Mouse (Mus musculus) limb, embryonic 11.5 days (tissue): ENCODE measurements around the gene Cdc42bpb. TPM values are rescaled to one million over a fixed set of nuclear protein-coding genes. Genes with fewer than 3 reads are reported as not detected.

Source experiments
- ATAC-seq: fragments of 200-750 bp; cut with Nextera tagmentation; 2 replicates; pipeline ENCODE4 v1.8.0; 2017; ENCODE audit warnings: low read depth; ENCODE audit not compliant: insufficient number of reproducible peaks, low FRiP score, low TSS enrichment
- DNase-seq: peaks from one replicate; pipeline ENCODE4 v3.0.0-alpha.2; 2015; ENCODE audit warnings: low spot score
- H3K27ac ChIP-seq: fragments of 300-500 bp; sonication (generic); replicated peaks from 2 replicates; pipeline ENCODE4 v1.5.1; 2014; ENCODE audit warnings: low read depth, mild to moderate bottlenecking, low read length
- H3K27me3 ChIP-seq: fragments of 300-500 bp; sonication (generic); 2 replicates; pipeline ENCODE4 v1.6.1; 2014; ENCODE audit warnings: mild to moderate bottlenecking, low read length, mixed read lengths; ENCODE audit not compliant: control insufficient read depth, insufficient read depth
- H3K36me3 ChIP-seq: fragments of 300-500 bp; sonication (generic); 2 replicates; pipeline ENCODE4 v1.6.1; 2014; ENCODE audit warnings: mild to moderate bottlenecking, low read length, moderate library complexity, mixed read lengths; ENCODE audit not compliant: control insufficient read depth, insufficient read depth
- H3K4me1 ChIP-seq: fragments of 300-500 bp; sonication (generic); 2 replicates; pipeline ENCODE4 v1.6.1; 2014; ENCODE audit warnings: low read length, mixed read lengths; ENCODE audit not compliant: control insufficient read depth, insufficient read depth
- H3K4me2 ChIP-seq: fragments of 300-500 bp; sonication (generic); 2 replicates; pipeline ENCODE4 v1.6.1; 2014; ENCODE audit warnings: low read depth, mild to moderate bottlenecking, moderate library complexity; ENCODE audit not compliant: severe bottlenecking
- H3K4me3 ChIP-seq: fragments of 300-500 bp; sonication (generic); 2 replicates; pipeline ENCODE4 v1.5.1; 2014; ENCODE audit warnings: low read depth, low read length
- H3K9ac ChIP-seq: fragments of 300-500 bp; sonication (generic); 2 replicates; pipeline ENCODE4 v1.6.1; 2014; ENCODE audit warnings: mild to moderate bottlenecking, low read length
- H3K9me3 ChIP-seq: fragments of 300-500 bp; sonication (generic); 2 replicates; pipeline ENCODE4 v1.6.1; 2016; ENCODE audit warnings: low read length; ENCODE audit not compliant: control insufficient read depth
- WGBS: fragments of 180-500 bp; shearing (Covaris S2); extraction: QIAGEN DNeasy Blood & Tissue Kit; methylation state at CpG from one replicate; pipeline ENCODE4 v1.1.7; 2014; 5-methylcytosine and 5-hydroxymethylcytosine counted together
- polyA plus RNA-seq: library from polyadenylated mRNA; unstranded; fragments of >200 nt; fragmentation: Nextera tagmentation; extraction: Ambion mirVana; gene quantifications from 2 replicates; pipeline ENCODE4 v1.2.1, GENCODE M21; 2014

Cdc42bpb gene
- polyA plus RNA-seq, 1 experiment from 2014 or later = 30.4 TPM

GRCm38 (mm10) chr12:111325744-111326424, 51.6 kb downstream of the Cdc42bpb start:
- no peak overlapping the region for H3K9ac ChIP-seq
- H3K36me3 ChIP-seq = peaks cover 21% of the 10 kb centered on the region
- H3K27ac ChIP-seq = no peak overlapping the region
- H3K4me1 ChIP-seq = no peaks in the 10 kb centered on the region
- no peaks in the 10 kb centered on the region for H3K27me3 ChIP-seq
- H3K4me2 ChIP-seq = no peak overlapping the region
- no peak for ATAC-seq
- 94% methylated on average over 18 of the region's 18 CpGs for WGBS
- no peak overlapping the region for H3K4me3 ChIP-seq
- no peaks in the 10 kb centered on the region for H3K9me3 ChIP-seq
- no peak for DNase-seq

DNA sequence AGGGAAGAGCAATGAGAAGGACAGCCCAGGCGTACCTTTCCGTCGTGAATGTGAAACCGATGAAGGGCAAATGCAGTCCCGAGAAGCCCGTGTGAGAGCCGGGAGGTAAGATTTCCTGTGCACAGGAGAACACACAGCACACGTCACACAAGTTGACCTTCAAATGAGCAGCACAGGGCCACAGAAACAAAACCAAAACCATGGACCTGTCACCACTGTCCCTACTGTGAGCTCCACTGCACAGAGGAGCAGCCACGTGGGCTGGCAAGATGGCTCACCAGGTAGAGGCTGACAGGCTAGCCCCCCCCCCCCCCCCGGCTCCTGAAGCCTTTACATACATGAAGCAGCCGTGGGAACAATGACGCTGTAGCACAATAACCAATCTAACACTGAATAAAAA, 52.6 kb downstream of the Cdc42bpb start:
- Histone ChIP-seq H3K9me3 (no peaks in the 10 kb centered on the region), H3K36me3 (peaks cover 26% of the 10 kb centered on the region), H3K4me3 (no peak overlapping the region), H3K4me1 (no peaks in the 10 kb centered on the region), H3K27ac (no peak overlapping the region), H3K27me3 (no peaks in the 10 kb centered on the region), H3K9ac (no peak overlapping the region), H3K4me2 (no peak overlapping the region)
- 94% methylated on average over 12 of the region's 12 CpGs for WGBS
- DNase-seq = no peak
- ATAC-seq = no peak

- 91% methylated on average over 21 of the region's 21 CpGs for WGBS
- Histone ChIP-seq H3K36me3 (peaks cover 30% of the 10 kb centered on the region), H3K4me3 (no peak overlapping the region), H3K4me1 (no peaks in the 10 kb centered on the region), H3K27me3 (no peaks in the 10 kb centered on the region), H3K9me3 (no peaks in the 10 kb centered on the region), H3K9ac (no peak overlapping the region), H3K4me2 (no peak overlapping the region), H3K27ac (no peak overlapping the region)
- ATAC-seq = no peak
- no peak for DNase-seq
These were observed 53.0 kb downstream of the Cdc42bpb start for GRCm38 (mm10) chr12:111324536-111324935.

- DNase-seq (no peak), ATAC-seq (no peak)
- H3K9ac ChIP-seq = no peak overlapping the region
- H3K27me3 ChIP-seq = no peaks in the 10 kb centered on the region
- H3K36me3 ChIP-seq = peaks cover 30% of the 10 kb centered on the region
- H3K4me1 ChIP-seq = no peaks in the 10 kb centered on the region
- no peak overlapping the region for H3K4me3 ChIP-seq
- H3K4me2 ChIP-seq = no peak overlapping the region
- no peaks in the 10 kb centered on the region for H3K9me3 ChIP-seq
- 86% methylated on average over 4 of the region's 4 CpGs for WGBS
- no peak overlapping the region for H3K27ac ChIP-seq
These were observed 54.1 kb downstream of the Cdc42bpb start for GRCm38 (mm10) chr12:111323423-111323822.

DNA sequence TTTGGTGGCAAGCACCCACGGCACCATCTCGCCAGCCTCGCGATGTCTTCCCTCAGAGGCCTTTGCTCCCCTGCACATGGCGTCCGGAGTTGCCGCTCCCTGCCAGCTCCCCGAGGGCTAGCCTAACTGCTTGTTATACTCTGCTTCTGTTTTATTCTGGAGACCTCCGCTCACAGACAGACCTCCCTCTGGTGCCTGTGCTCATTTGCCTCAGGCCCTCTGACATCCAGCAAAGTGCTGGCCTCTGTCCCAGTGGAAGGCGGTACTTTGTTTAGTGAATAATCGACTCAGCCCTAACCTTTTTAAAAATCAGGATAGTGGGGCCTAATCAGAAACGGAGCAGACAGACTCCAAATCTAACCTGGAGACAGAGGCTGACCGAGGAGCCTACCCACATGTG, 55.7 kb downstream of the Cdc42bpb start:
- WGBS = 96% methylated on average over 13 of the region's 13 CpGs
- H3K4me2 ChIP-seq = no peak overlapping the region
- no peaks in the 10 kb centered on the region for H3K4me1 ChIP-seq
- no peak for DNase-seq
- ATAC-seq = no peak
- no peak overlapping the region for H3K9ac ChIP-seq
- no peaks in the 10 kb centered on the region for H3K27me3 ChIP-seq
- H3K27ac ChIP-seq = no peak overlapping the region
- no peaks in the 10 kb centered on the region for H3K9me3 ChIP-seq
- H3K36me3 ChIP-seq = peaks cover 37% of the 10 kb centered on the region
- H3K4me3 ChIP-seq = no peak overlapping the region

DNA sequence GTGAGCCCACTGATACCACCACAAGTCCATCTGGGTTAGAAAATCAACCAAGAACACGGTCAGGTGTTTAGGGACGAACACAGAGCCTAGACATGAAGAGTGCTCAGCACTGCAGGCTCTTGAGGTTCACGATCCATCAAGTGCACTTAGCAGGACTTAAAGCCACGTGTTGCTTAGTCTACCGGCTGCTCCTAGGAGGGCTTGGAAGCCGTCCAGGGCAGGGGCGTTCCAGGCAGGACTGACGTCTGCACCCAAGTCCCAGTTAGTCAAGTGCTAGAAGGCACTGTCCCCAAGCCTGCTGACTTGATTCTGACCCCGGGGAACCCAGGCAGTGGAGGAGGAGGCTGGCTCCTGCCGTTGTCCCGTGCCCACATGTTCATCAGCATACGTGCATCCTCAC, 57.0 kb downstream of the Cdc42bpb start:
- DNase-seq = no peak
- 93% methylated on average over 12 of the region's 12 CpGs for WGBS
- Histone ChIP-seq H3K9me3 (no peaks in the 10 kb centered on the region), H3K27me3 (no peaks in the 10 kb centered on the region), H3K4me3 (no peak overlapping the region), H3K4me2 (no peak overlapping the region), H3K9ac (no peak overlapping the region), H3K36me3 (peaks cover 35% of the 10 kb centered on the region), H3K27ac (no peak overlapping the region), H3K4me1 (no peaks in the 10 kb centered on the region)
- ATAC-seq = no peak

DNA sequence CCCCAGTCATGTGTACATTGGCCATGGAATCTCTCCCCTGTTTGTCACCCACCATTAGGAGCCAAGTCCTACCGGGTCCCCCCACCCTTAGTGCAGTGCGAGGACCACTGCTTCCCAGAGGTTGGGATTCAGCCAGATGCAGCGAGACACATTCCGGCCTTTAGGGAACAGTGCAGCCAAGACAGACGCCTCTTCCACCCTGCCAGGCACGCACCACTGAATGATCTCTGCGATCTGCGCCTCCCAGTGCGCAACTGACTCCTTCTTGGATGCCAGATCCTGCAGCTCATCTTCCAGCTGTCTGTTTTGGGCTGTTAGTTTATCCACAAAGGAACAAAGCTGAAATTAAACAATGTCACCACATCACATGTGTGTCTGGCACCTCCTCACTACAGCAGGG, 59.8 kb downstream of the Cdc42bpb start:
- no peak overlapping the region for H3K9ac ChIP-seq
- H3K36me3 ChIP-seq = peaks cover 27% of the 10 kb centered on the region
- no peaks in the 10 kb centered on the region for H3K27me3 ChIP-seq
- no peak overlapping the region for H3K4me3 ChIP-seq
- H3K4me2 ChIP-seq = no peak overlapping the region
- ATAC-seq (no peak), DNase-seq (no peak)
- no peak overlapping the region for H3K27ac ChIP-seq
- WGBS = 95% methylated on average over 9 of the region's 9 CpGs
- no peaks in the 10 kb centered on the region for H3K9me3 ChIP-seq
- H3K4me1 ChIP-seq = no peaks in the 10 kb centered on the region

GRCm38 (mm10) chr12:111314273-111314672, 63.2 kb downstream of the Cdc42bpb start:
- Histone ChIP-seq H3K4me3 (no peak overlapping the region), H3K4me1 (no peaks in the 10 kb centered on the region), H3K27ac (no peak overlapping the region), H3K36me3 (peaks cover 21% of the 10 kb centered on the region), H3K9ac (no peak overlapping the region), H3K9me3 (no peaks in the 10 kb centered on the region), H3K27me3 (no peaks in the 10 kb centered on the region), H3K4me2 (no peak overlapping the region)
- DNase-seq = no peak
- WGBS = 97% methylated on average over 7 of the region's 7 CpGs
- no peak for ATAC-seq

- Histone ChIP-seq H3K9ac (no peak overlapping the region), H3K4me3 (no peak overlapping the region), H3K36me3 (peaks cover 11% of the 10 kb centered on the region), H3K27ac (no peak overlapping the region), H3K4me2 (no peak overlapping the region), H3K9me3 (no peaks in the 10 kb centered on the region), H3K27me3 (no peaks in the 10 kb centered on the region), H3K4me1 (no peaks in the 10 kb centered on the region)
- DNase-seq (no peak), ATAC-seq (no peak)
- 94% methylated on average over 10 of the region's 10 CpGs for WGBS
These were observed 65.7 kb downstream of the Cdc42bpb start for GRCm38 (mm10) chr12:111311775-111312174.
